Mouse (Mus musculus) left cerebral cortex, adult 18-20 months (tissue): ENCODE results near the gene Psap. TPM values are rescaled to one million over a fixed set of nuclear protein-coding genes. Genes with fewer than 3 reads are reported as not detected.
"Not testable (repeated sequence)": the region's sequence is repeated elsewhere in the genome, so short reads cannot be mapped to it uniquely, and the experiment has no call there.

ENCODE experiments used
- DNase-seq, 2 experiments: peaks; one replicate each; pipeline ENCODE4 v3.0.0; 2021 to 2022; ENCODE audit warnings: low spot score in 2 of 2, mixed read lengths in 1 of 2
- long read RNA-seq, 2 experiments: library from polyadenylated mRNA; stranded (forward); transcript quantifications; one replicate each; pipeline ENCODE4 v2.0.0; 2021
- total RNA-seq, 2 experiments: library from RNA; stranded (reverse); gene quantifications; 2 replicates each; pipeline ENCODE4 v1.2.3; 2021

Gene Psap
- total RNA-seq: 1,000 to 10,000 TPM; 1,592 to 1,629 TPM
- long read RNA-seq, experiment 1, transcript Psap-202 (14 exons, 2,646 nt): minor isoform, 23 of 255 reads
- long read RNA-seq, experiment 1, transcript Psap-201 (14 exons, 2,654 nt): major isoform, 97 of 255 reads
- long read RNA-seq, experiment 1, partial matches to known transcripts: 94 of 255 reads
- long read RNA-seq, experiment 1, other reads (novel, unspliced or antisense): 41 of 255 reads
- long read RNA-seq, experiment 2, transcript Psap-201 (14 exons, 2,654 nt): major isoform, 91 of 238 reads
- long read RNA-seq, experiment 2, transcript Psap-202 (14 exons, 2,646 nt): minor isoform, 30 of 238 reads
- long read RNA-seq, experiment 2, partial matches to known transcripts: 86 of 238 reads
- long read RNA-seq, experiment 2, other reads (novel, unspliced or antisense): 31 of 238 reads

DNA sequence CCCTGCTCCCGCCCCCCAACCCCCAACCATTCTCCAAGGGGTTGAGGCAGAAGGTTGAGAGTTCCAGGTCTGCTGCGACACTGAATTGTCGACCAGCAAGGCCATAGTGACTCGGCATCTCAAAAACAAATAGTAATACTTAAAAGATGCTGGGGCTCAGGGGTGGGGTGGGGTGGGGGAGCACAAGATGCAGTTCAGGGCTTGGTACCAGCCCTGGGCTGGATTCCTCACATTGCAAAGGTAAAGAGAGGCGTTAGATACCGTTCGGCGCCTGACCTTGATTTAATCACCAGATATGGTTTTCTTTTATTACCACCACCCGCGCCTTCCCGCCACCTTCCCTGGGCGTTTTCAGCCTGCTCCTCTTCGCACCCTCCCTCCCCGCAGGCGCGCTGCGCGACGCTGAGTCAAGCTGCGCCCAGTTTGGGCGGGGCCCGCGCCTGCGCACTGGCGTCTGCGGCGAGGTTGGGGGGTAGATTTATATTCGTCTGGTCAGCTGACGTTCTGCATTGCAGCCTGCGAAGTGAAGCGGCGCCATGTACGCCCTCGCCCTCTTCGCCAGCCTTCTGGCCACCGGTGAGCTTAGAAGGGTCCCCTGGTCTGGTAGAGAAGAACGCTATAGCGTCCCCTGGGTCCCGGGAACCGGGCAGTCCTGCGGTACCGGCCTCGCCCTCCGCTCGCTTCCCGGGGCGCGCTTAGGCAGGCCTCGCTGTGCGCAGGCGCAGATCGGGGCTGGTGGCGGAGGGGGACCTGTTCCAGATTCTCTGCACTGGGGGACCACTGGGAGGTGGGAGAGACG lies at the start of gene Psap:
TSS of gene Psap (plus strand) at position 421 of the 799 bp plus-strand sequence.
- peak; percentile 93 to 95 for DNase-seq

DNA sequence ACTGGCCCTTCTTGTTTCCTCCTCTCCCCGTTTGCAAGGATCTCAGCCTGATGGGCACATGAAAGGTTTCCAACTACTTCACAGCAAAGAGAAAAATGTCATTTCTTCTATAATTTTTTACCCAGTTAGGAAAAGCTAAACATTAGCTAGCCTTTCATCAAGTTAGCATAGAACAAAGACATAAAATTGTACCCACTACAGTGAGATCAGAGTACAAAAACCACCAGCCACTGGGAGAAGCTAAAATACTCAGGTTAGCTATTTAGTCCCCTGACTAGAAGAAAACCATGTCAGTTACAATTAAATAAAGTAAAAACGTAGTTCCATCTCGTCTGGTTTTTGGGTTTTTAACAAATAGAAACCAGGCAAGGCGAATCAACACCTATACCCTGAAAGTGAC lies 49.8 kb upstream of the Psap start:
- no peak for DNase-seq

DNA sequence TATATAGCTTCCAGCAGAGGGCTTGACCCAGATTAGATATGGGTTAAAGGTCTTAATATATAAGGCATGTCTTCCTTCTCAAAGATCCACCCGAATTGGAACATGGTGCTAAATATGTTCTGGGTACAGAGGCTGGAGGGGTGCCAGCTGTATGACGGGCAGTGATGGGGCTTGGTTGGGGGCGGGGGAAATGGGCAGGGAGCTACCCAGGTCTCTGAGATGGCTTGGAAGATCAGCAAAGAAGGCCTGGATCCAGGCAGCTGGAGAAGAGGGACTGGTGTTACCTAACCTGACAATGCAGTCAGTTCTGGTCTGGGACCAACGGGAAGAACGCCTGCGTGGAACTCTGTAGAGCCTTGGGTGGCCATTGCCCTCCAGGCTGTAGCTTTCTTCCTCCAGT lies 48.3 kb upstream of the Psap start:
- no peak for DNase-seq

DNA sequence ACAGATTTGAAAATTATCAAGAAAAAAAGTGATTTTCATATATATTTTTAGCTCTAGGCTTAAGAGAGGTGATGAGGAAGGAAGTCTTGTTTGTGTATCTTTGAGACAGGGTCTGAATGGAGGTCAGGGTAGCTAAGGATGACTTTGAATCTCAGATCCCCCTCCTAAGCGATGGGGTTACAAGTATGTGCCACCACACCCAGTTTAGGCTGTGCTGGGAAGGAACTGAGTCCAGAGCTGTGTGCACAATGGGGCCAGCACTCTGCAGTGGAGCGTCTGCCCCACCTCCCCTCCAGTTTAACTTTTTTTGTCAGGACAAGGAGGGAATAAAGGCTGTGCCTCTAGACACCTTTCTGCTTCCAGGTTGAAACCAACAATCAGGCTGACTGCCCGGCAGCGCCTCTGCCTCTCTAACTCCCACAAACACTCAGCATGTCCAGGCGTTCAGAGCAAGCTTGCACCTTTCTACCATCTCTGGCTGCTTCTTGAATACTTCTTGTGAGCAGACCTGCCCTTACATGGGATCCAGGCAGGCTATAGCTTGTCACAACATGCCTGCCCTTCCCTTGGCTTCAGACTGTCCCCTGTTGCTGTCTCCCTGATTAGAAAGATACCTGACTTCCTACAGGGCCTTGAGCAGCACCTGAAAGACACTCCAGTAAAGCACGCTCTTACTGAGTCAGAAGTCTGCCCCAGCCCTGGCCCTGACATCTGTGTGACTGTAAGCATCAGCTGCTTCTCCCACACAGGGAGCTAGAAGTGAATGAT lies 46.9 kb upstream of the Psap start:
- DNase-seq: no peak

DNA sequence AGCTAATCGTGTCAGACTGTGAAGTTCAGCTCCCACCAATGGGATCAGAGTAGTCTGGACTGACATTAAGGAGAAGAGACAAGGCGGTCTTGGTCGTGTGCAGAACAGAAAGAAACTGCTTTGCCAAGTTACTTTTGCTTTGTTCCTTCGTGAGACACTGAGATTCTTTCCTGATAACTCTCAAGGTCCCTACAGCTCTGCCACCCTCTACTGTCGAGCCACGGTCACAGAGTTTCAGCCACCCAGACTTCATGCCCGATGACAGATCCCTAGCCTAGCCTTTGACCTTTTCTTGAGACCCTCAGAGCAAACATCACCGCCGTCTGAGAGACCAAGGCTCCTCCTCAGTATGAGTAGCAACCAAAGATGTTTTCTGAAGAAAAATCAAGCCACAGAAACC lies 43.4 kb upstream of the Psap start:
- no peak for DNase-seq

DNA sequence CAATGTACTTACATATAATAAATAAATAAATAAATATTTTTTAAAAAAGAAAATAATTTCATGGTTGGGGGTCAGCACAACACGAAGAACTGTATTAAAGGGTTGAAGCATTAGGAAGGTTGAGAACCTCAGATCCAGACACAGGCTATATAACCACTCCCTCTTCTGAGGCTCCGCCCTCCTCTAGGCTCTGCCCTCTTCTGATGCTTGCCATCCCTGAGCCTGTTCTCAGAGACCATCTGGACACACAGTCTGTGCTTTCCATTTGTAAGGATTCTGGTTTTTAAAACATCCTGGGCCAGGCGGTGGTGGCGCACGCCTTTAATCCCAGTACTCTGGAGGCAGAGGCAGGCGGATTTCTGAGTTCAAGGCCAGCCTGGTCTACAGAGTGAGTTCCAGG lies 41.6 kb upstream of the Psap start:
- not testable (repeated sequence) for DNase-seq

DNA sequence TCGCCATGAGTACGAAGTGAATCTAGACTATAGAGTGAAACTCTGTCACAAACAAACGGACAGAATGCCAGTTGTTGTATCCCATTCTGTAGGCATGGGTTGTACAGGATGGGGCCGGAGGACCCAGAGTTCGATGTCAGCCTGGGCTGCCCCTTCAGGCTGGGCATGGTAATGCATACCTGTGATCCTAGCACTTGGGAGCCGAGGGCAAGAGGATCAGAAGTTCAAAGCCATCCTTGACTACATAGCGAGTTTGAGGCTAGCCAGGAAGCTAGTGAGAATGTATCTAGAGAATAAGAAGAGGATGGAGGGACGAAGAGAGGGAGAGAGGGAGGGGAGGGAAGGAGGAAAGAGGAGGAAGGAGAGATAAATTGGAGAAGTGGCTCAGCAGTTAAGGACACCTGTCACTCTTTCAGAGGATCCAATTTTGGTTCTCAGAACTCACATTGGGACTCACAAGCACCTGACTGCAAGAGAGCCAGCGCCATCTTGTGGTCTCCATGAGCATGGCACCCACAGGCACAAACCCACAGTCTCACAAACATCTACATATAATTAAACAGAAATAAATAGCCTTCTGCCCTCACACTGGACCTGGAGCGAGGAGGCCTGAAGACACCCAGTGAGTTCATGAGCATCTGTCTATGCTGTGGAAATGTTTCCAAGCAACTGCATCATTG lies 39.8 kb upstream of the Psap start:
- peak; percentile 42 to 61 for DNase-seq

DNA sequence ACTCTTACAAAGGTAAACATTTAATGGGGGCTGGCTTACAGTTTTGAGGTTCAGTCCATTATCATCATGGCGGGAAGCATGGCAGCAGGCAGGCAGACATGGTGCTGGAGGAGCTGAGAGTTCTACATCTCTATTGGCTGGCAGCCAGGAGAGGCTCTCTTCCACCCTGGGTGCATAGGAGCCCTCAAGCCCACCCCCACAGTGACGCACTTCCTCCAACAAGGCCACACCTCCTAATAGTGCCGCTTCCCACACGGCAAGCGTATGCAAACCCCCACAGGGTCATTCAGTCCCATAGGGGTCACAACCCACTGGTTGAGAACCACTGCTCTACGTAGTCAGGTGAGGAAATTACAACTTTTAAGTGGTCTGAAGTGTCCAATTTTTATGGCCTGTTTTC lies 37.0 kb upstream of the Psap start:
- DNase-seq: no peak

DNA sequence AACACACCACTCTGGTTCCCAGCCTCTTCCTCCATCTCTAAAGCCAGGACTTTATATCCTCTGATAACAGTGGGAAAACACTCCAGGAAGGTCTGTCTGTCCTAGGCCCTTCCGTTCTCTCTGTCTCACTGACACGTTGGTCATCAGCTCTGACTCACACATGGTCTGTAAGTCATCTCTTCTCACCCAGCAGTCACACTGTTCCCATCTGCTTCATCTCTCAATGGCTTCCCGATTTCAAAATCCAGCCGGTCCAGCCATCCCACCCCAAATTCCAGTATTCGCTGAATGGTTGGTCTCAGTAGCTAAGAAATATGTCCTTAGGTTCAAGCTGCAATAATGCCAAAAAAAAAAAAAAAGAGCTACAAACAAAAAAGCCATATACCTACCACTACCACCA lies 33.5 kb upstream of the Psap start:
- no peak for DNase-seq

DNA sequence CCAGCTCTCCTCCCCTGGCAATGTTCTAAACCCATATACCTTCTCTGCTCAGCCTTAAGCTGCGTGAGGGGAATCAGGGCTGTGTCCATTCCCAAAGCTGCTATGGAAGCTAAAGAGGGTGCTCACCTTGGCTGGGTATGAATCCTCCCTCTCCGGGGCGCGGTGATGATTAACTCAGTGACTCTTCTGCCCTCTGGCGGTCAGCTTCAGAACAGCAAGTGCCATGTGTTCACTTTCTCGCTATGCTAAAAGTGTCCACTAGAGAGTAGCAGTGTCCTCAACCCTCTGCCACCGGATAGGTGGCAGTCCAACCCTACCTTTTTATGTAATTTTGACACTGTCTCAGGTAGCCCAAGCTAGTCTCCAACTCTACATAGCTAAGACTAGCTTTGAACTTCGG lies 32.4 kb upstream of the Psap start:
- DNase-seq: peak; percentile 90 to 96

DNA sequence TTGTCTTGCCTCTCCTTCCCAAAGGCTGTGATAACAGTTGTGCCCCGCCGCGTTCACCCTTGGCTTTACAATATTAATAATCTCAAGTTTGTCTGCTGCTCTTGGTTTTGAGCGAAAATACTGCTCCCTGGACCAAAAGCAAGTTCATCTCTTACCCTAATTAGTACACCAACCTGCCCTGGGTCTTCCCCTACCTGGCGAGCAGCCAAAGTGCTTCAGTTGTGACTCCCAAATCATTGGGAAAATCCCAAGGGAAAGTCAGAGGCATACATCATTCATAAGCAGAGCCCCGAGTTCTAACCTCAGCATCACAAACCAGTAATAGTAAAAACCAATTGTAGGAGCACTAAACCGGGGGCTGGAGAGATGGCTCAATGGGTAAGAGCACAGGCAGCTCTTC lies 31.8 kb upstream of the Psap start:
- DNase-seq: no peak

DNA sequence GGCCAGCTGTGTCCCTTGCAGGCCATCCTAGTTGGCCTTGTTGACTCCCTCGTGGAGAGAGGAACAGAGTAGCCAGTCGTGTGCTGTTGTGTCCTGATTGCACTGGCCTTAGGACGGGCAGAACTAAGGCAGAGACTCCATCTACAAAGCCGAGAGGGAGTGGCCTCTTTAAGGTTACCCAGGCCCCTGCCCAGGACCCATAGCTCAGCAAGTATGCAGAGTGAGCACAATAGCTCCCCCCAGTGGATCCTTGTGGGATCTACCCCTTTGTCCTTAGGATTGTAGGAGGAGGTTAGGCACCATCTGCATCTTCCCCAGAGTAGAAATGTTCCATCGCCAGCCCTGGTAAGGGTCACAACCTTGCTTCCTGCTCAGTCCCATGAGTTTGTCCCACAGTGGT lies 30.9 kb upstream of the Psap start:
- peak; percentile 26 to 65 for DNase-seq

DNA sequence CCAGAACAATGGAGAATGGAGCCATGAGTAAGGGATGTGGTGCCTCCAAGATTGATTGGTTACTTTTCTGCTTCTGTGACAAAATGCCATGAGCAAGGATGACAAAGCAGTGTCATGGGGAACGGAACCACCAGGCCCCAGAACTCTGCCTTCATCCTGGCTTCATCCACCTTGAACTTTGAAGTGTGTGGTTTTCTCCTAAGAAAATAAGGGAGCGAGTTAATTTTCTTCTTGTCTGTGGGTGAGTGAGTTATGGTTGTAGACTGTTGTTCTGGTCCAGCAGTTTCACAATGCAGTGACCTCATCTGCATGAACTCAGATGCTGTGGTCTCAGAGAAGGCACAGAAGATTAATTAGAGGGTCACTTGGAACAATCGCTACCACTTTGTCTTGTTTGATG lies 29.1 kb upstream of the Psap start:
- DNase-seq: not testable (repeated sequence)

DNA sequence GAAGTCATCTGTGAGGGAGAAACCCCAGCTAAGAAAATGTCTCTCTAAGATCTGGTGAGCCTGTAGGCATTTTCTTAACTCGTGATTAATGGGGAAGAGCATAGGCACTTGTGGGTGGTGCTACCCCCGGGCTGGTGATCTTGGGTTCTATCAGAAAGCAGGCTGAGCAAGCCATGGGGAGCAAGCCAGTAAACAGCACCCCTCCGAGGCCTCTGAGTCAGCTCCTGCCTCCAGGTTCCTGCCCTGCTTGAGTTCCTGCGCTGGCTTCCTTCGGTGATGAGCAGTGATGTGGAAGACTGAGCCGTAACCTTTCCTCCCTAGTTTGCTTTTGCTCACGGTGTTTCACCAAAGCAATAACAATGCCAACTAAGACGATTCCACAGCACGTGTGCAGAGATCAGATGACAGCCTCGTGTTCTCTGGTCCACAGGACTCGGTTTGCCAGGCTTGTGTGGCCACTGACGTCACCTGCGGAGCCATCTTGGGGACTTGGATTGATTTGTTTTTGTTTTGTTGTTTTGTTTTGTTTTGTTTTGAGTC lies 26.9 kb upstream of the Psap start:
- no peak for DNase-seq

DNA sequence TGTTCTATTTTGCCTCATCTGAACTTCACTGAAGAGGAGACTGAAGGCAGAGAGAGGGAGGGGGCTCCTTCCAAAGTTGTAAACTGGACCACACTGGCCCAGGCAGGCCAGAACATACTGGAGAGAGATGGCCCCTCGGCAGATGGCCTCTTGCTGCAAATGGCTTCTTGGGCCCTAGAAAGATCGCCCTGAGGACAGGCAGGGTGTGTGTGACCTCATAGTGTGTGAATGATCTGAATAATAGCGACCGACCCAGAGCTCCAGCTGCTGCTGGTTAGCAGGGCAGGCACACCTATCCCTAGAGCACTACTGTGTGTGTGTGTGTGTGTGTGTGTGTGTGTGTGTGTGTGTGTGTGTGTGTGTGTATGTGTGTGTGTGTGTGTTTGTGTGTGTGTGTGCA lies 25.2 kb upstream of the Psap start:
- DNase-seq: no peak

DNA sequence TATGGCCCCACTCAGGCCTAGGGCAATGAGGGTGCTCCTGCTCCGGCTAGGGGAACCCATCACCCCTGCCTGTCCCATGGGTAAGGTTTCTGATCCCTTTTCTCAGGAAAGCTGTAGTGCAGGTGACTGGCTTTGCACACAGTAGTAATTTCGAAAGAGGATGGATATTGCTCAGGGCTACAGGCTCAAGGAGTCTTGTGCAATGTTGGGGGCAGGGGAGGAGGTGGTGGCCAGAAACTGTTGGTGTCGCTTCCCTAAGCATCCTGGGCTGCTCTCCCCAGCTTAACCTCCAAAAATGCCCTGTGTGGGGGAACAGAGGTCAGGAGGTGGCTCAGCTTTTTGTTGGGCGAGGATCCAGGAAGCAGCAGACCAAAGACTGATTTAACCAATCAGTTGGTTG lies 24.8 kb upstream of the Psap start:
- DNase-seq: no peak

DNA sequence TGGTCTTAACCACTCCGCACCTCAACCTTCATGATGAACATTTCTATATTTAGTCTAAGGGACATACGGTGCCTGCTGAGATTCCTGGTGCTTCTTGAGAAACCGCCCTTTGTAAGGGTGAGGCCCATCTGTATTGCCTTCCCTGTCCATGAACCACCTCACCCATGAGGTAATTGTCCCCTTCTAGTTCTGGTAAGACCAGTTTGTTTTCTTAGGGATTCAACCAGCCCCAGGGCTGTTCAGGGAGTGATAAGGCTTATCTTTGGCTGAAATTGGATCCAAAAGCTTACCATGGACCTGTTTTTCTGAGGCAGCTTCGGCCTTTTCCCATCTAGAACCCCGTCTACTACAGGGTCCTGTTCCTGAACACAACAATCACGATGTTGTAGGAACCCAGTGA lies 21.3 kb upstream of the Psap start:
- no peak for DNase-seq

DNA sequence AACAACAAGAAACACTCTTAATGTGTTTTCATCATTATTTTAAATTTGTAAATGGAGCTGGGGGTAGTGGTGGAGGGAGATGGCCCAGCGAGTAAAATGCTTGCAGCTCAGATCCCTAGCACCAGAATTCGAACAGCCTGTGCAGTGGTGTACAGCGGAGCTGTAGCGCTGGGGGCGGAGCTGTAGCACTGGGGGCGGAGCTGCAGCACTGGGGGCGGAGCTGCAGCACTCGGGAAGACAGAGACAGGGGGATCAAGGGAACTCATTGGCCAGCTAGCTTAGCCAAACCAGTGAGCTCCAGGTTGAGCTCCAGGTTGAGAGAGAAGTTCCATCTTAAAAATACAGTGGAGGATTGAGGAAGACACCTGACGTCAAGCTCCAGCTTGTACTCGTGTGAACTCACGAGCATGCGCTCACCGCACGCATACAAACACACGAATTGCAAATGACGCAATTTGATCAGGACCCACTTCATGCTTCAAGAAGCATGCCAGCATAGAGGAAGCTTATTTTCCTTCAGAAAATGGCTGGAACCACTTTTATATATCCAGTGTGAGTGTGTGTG lies 20.1 kb upstream of the Psap start:
- DNase-seq: no peak

DNA sequence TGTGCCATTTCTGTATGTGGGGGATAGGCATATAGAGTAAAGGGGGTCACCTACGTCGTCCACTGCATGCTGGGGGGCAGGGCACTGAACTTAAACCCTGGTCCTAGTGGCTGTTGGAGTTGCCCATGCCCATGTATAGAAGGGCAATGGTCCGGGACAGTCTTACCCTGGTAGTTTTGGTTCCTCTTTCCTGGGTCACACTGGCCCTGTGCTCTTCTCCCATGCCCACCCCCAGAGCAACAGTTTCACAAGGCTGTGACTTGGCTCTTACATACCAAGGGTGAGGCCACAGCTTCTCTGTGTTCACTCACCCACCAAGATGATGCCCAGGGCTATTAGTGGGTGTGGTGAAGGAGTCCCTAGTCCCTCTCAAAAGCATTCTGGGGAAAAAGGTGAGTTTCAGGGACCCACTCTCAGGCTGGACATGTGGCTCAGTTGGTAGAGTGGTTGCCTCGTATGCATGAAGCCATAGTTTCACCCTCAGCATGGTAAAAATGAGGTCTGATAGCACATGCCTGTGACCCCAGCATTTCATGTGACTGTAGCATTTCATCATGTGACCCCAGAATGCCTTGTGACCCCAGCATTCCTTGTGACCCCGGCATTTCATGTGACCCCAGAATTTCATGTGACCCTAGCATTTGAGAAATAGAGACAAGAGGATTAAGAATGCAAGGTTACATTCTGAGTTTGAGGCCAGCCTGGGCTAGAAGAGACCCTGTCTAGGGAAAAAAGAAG lies 16.7 kb upstream of the Psap start:
- DNase-seq: no peak

DNA sequence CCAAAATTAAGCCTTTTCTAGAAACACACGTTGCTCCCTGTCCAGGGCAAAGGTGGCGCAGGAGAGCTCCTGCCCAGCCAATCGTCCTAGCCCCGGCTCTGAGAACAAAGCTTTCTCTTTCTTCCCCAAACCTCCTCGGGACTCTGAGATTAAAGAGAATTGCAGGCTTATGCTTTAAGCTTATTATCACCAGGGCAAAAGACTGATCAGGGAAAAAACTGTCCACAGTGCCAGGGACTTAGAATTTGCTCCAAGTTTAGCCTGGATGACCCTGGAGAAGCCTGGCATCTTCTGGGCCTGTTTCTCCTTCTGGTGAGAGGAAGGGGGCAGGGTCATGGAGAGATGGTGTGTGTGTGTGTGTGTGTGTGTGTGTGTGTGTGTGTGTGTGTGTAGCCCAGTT lies 15.9 kb upstream of the Psap start:
- no peak for DNase-seq
